Mouse (Mus musculus) CH12.LX (cell line): ENCODE data around the gene Cldn17. TPM values are rescaled to one million over a fixed set of nuclear protein-coding genes. Genes with fewer than 3 reads are reported as not detected.

Experiments
- DNase-seq: peaks from one replicate; pipeline ENCODE4 v3.0.0-alpha.2; 2013; ENCODE audit errors: extremely low read depth
- H3K27ac ChIP-seq: 2 replicates; pipeline ENCODE4 v1.5.1; 2012; ENCODE audit warnings: low read depth, mild to moderate bottlenecking, control low read depth, moderate library complexity; ENCODE audit not compliant: insufficient read depth
- H3K27me3 ChIP-seq: replicated peaks from 2 replicates; pipeline ENCODE3; 2012; ENCODE audit warnings: inconsistent platforms
- H3K36me3 ChIP-seq, 2 experiments: replicated peaks in 1 of 2; 2 replicates each; pipeline versions ENCODE3 to v1.6.1; 2012; ENCODE audit warnings: inconsistent platforms in 1 of 2, low read length in 1 of 2, mild to moderate bottlenecking in 1 of 2, mixed read lengths in 1 of 2, moderate library complexity in 1 of 2; ENCODE audit not compliant: control insufficient read depth in 1 of 2, insufficient read depth in 1 of 2
- H3K4me1 ChIP-seq, 2 experiments: 2 replicates each; pipeline ENCODE4 v1.6.1; 2012; ENCODE audit warnings: inconsistent platforms in 1 of 2, moderate library complexity in 1 of 2; ENCODE audit not compliant: insufficient read depth in 2 of 2, control insufficient read depth in 1 of 2
- H3K4me2 ChIP-seq: 2 replicates; pipeline ENCODE4 v1.6.1; 2012; ENCODE audit warnings: low read depth, mild to moderate bottlenecking, control low read depth; ENCODE audit not compliant: poor library complexity, insufficient read depth, severe bottlenecking
- H3K4me3 ChIP-seq, 3 experiments: fragments of 150-350 bp in 1 of 3; sonication (generic) in 1 of 3; replicated peaks in 1 of 3; 2 replicates each; pipeline versions ENCODE3 to v1.5.1; 2011 to 2012; ENCODE audit warnings: low read depth in 2 of 3, low read length in 2 of 3, mild to moderate bottlenecking in 2 of 3, moderate library complexity in 2 of 3, control low read depth in 1 of 3, improper control_type of control experiment in 1 of 3, inconsistent platforms in 1 of 3, mixed read lengths in 1 of 3; ENCODE audit not compliant: poor library complexity in 1 of 3
- H3K79me2 ChIP-seq: replicated peaks from 2 replicates; pipeline ENCODE4 v1.6.1; 2012; ENCODE audit warnings: mild to moderate bottlenecking, moderate library complexity; ENCODE audit not compliant: control insufficient read depth, poor library complexity, insufficient read depth, severe bottlenecking; ENCODE audit errors: extremely low read depth
- H3K9ac ChIP-seq: 2 replicates; pipeline ENCODE4 v1.6.1; 2012; ENCODE audit warnings: low read depth, mild to moderate bottlenecking, control low read depth, moderate library complexity; ENCODE audit not compliant: insufficient read depth
- H3K9me3 ChIP-seq: replicated peaks from 2 replicates; pipeline ENCODE3; 2012; ENCODE audit warnings: low read length, inconsistent platforms, mixed read lengths
- CHD2 ChIP-seq: IDR thresholded peaks from 2 replicates; pipeline ENCODE4 v1.6.1; 2011; ENCODE audit warnings: low read length, improper control_type of control experiment
- CTCF ChIP-seq, 2 experiments: IDR thresholded peaks in 1 of 2; conservative IDR thresholded peaks in 1 of 2; 2 replicates each; pipeline ENCODE4 v1.5.1; 2011 to 2012; ENCODE audit warnings: low read depth in 2 of 2, low read length in 2 of 2, improper control_type of control experiment in 1 of 2, inconsistent platforms in 1 of 2, mild to moderate bottlenecking in 1 of 2, moderate library complexity in 1 of 2
- E2F4 ChIP-seq: IDR thresholded peaks from 2 replicates; pipeline ENCODE4 v1.6.1; 2011; ENCODE audit warnings: low read depth, low read length, improper control_type of control experiment; ENCODE audit not compliant: insufficient replicate concordance
- ELF1 ChIP-seq: IDR thresholded peaks from 2 replicates; pipeline ENCODE4 v1.6.1; 2014; ENCODE audit warnings: low read depth, mild to moderate bottlenecking, inconsistent platforms, low read length, improper control_type of control experiment
- EP300 ChIP-seq: IDR thresholded peaks from 2 replicates; pipeline ENCODE4 v1.6.1; 2011; ENCODE audit warnings: low read length, improper control_type of control experiment
- HCFC1 ChIP-seq: IDR thresholded peaks from 2 replicates; pipeline ENCODE4 v1.6.1; 2012; ENCODE audit warnings: low read depth, mild to moderate bottlenecking, inconsistent platforms, low read length, improper control_type of control experiment
- KAT2A ChIP-seq: IDR thresholded peaks from 2 replicates; pipeline ENCODE4 v1.6.1; 2012; ENCODE audit warnings: low read length, improper control_type of control experiment, inconsistent platforms; ENCODE audit not compliant: insufficient replicate concordance
- MAFK ChIP-seq: IDR thresholded peaks from 2 replicates; pipeline ENCODE4 v1.6.1; 2011; ENCODE audit warnings: low read length, improper control_type of control experiment; ENCODE audit not compliant: insufficient replicate concordance
- MAZ ChIP-seq: IDR thresholded peaks from 2 replicates; pipeline ENCODE4 v1.6.1; 2012; ENCODE audit warnings: low read depth, mild to moderate bottlenecking, inconsistent platforms, low read length, improper control_type of control experiment, moderate library complexity
- PAX5 ChIP-seq: IDR thresholded peaks from 2 replicates; pipeline ENCODE4 v1.6.1; 2012; ENCODE audit warnings: low read length, inconsistent platforms, mixed read lengths
- POLR2A ChIP-seq: IDR thresholded peaks from 2 replicates; pipeline ENCODE4 v1.6.1; 2011; ENCODE audit warnings: low read depth, mild to moderate bottlenecking, improper control_type of control experiment, low read length
- POLR2AphosphoS2 ChIP-seq: IDR thresholded peaks from 2 replicates; pipeline ENCODE4 v1.6.1; 2011; ENCODE audit warnings: low read depth, low read length, improper control_type of control experiment
- SIN3A ChIP-seq: IDR thresholded peaks from 2 replicates; pipeline ENCODE4 v1.6.1; 2012; ENCODE audit warnings: low read length, improper control_type of control experiment, inconsistent platforms
- SMC3 ChIP-seq: IDR thresholded peaks from 2 replicates; pipeline ENCODE4 v1.6.1; 2011; ENCODE audit warnings: low read depth, low read length, improper control_type of control experiment
- TBP ChIP-seq: conservative IDR thresholded peaks from 2 replicates; pipeline ENCODE4 v1.6.1; 2011; ENCODE audit warnings: low read depth, low read length, improper control_type of control experiment
- TCF12 ChIP-seq: IDR thresholded peaks from 2 replicates; pipeline ENCODE4 v1.6.1; 2014; ENCODE audit warnings: low read depth, mild to moderate bottlenecking, inconsistent platforms, low read length, improper control_type of control experiment
- USF1 ChIP-seq: IDR thresholded peaks from 2 replicates; pipeline ENCODE4 v1.6.1; 2014; ENCODE audit warnings: low read depth, mild to moderate bottlenecking, inconsistent platforms, low read length, improper control_type of control experiment
- ZC3H11A ChIP-seq: IDR thresholded peaks from 2 replicates; pipeline ENCODE4 v1.6.1; 2012; ENCODE audit warnings: low read depth, mild to moderate bottlenecking, inconsistent platforms, low read length, improper control_type of control experiment
- ZKSCAN1 ChIP-seq: IDR thresholded peaks from 2 replicates; pipeline ENCODE4 v1.6.1; 2012; ENCODE audit warnings: low read depth, inconsistent platforms, low read length, improper control_type of control experiment, borderline replicate concordance
- ZMIZ1 ChIP-seq: IDR thresholded peaks from 2 replicates; pipeline ENCODE4 v1.6.1; 2012; ENCODE audit warnings: low read depth, mild to moderate bottlenecking, inconsistent platforms, low read length, improper control_type of control experiment
- ZNF384 ChIP-seq: IDR thresholded peaks from 2 replicates; pipeline ENCODE4 v1.6.1; 2012; ENCODE audit warnings: low read depth, low read length, improper control_type of control experiment, inconsistent platforms
- dilution Hi-C: fragments of 300-500 bp; cut with MboI; formaldehyde crosslinking; loops from 2 replicates; pipeline ENCODE4 v1.14.3; 2020; ENCODE audit warnings: low sequenced_read_pairs; ENCODE audit not compliant: extremely low pct_unique_long_range_greater_than_20kb, extremely low pct_ligation_motif_present
- in situ Hi-C: fragments of 300-500 bp; cut with MboI; formaldehyde crosslinking; loops from 3 replicates; pipeline ENCODE4 v1.14.3; 2019; ENCODE audit warnings: low sequenced_read_pairs, low pct_ligation_motif_present, low pct_unique_long_range_greater_than_20kb, mixed read lengths
- polyA plus RNA-seq: library from polyadenylated mRNA; unstranded; fragments of >175 nt; gene quantifications from 2 replicates; pipeline ENCODE4 v1.2.1, GENCODE M21; 2012; ENCODE audit warnings: low read depth; ENCODE audit not compliant: insufficient read length
- total RNA-seq, 2 experiments: library from RNA; depleted of rRNA; stranded (reverse); fragments of 300-350 nt in 1 of 2; fragments of >200 nt in 1 of 2; gene quantifications; 2 replicates each; pipeline ENCODE4 v1.2.3; 2012 to 2014

Gene Cldn17
- total RNA-seq (2012; rRNA removed) (not detected in 2 replicates), total RNA-seq (2014; rRNA removed) (not detected in 2 replicates), polyA plus RNA-seq (not detected in 2 replicates)

DNA sequence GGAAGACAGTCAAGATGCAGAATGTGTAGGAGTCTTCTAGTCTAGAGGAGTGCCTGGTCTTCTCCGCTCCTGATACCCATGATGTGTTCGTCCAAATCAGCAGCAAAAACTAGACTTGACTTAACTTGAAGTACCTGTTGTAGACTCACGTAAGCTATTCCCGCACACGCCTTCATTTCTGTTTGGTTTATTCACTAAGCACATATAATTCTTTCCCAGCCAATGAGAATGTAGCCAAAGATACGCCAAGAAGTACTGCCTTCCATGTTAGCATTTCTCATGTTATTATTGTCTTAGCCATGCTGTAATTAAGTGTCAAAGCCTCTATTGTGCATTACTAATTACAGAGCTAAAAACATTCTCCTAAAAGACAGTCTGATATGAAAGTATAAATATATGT is at the start of gene Cldn17:
Cldn17 (minus strand) TSS at position 101 of the 400 bp plus-strand sequence.
- H3K27me3 ChIP-seq: no peaks in the 10 kb centered on the region
- peaks cover 51% of the 10 kb centered on the region for H3K9me3 ChIP-seq
- H3K27ac ChIP-seq: no peak within 1 kb of the TSS
- no peak within 1 kb of the TSS for H3K4me3 ChIP-seq
- H3K79me2 ChIP-seq: no peaks in the 10 kb centered on the region
- H3K9ac ChIP-seq: no peak within 1 kb of the TSS
- DNase-seq: no peak
- dilution Hi-C loops (no loop called here), in situ Hi-C loops (no loop called here)
- H3K4me1 ChIP-seq: no peaks in the 10 kb centered on the region
- no peaks in the 10 kb centered on the region for H3K36me3 ChIP-seq
- TF ChIP-seq E2F4 (no peak), MAZ (no peak), POLR2AphosphoS2 (no peak), PAX5 (no peak), SIN3A (no peak), KAT2A (no peak), TCF12 (no peak), HCFC1 (no peak), SMC3 (no peak), ZC3H11A (no peak), MAFK (no peak), USF1 (no peak), ZNF384 (no peak), TBP (no peak), ZKSCAN1 (no peak), ZMIZ1 (no peak), POLR2A (no peak), ELF1 (no peak), CHD2 (no peak)
- no peak within 1 kb of the TSS for H3K4me2 ChIP-seq

DNA sequence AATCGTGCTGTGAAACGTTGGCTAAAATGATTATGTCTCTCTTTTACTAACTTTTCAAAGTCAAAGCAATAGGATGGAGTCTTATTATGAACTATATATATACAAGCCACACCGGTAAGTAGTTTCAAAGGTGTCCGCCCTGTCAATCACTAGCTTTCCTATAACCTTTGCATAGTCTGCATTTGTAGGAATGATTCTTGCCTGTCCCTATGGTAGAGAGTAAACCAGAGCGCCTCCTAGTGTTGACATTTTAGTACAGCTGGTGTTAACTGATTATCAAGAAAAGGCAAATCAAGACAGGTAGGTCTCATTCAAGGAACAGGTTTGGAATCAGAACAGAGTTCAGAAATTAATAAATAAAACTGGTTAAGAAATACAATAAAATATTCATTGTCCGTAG is 35.7 kb upstream of the Cldn17 start:
- no peaks in the 10 kb centered on the region for H3K27me3 ChIP-seq
- dilution Hi-C loops: no loop called here
- H3K9ac ChIP-seq: no peak overlapping the region
- in situ Hi-C loops: no loop called here
- H3K9me3 ChIP-seq: peaks cover 49% of the 10 kb centered on the region
- H3K4me2 ChIP-seq: no peak overlapping the region
- H3K4me3 ChIP-seq: no peak overlapping the region
- no peak overlapping the region for H3K27ac ChIP-seq
- peak; percentile 4 for DNase-seq
- no peaks in the 10 kb centered on the region for H3K36me3 ChIP-seq
- no peaks in the 10 kb centered on the region for H3K4me1 ChIP-seq
- TF ChIP-seq EP300: no peak
- TF ChIP-seq TBP: no peak
- TF ChIP-seq CTCF (conservative IDR thresholded peaks at IDR 0.05 in 1 of 2, IDR thresholded peaks at IDR 0.05 in 1 of 2; ENCODE audit: low read depth in 2 of 2, low read length in 2 of 2): peak in 1 of 2 experiments; percentile 32; a peak in 2 of 4 replicates
- no peaks in the 10 kb centered on the region for H3K79me2 ChIP-seq
